Mouse (Mus musculus) embryonic facial prominence, embryonic 13.5 days (tissue): ENCODE measurements around the gene Cpox. TPM values are rescaled to one million over a fixed set of nuclear protein-coding genes. Genes with fewer than 3 reads are reported as not detected.

Experiments
- ATAC-seq: fragments of 200-750 bp; cut with Nextera tagmentation; 2 replicates; pipeline ENCODE4 v1.8.0; 2017; ENCODE audit warnings: low read depth; ENCODE audit not compliant: insufficient number of reproducible peaks, insufficient read depth, low FRiP score, low TSS enrichment
- H3K27ac ChIP-seq: fragments of 300-500 bp; sonication (generic); 2 replicates; pipeline ENCODE4 v1.5.1; 2015; ENCODE audit warnings: moderate library complexity, mild to moderate bottlenecking, inconsistent platforms
- H3K27me3 ChIP-seq: fragments of 300-500 bp; sonication (generic); 2 replicates; pipeline ENCODE4 v1.6.1; 2015; ENCODE audit warnings: mild to moderate bottlenecking, inconsistent platforms
- H3K36me3 ChIP-seq: fragments of 300-500 bp; sonication (generic); 2 replicates; pipeline ENCODE4 v1.6.1; 2015; ENCODE audit warnings: mild to moderate bottlenecking, inconsistent platforms
- H3K4me1 ChIP-seq: fragments of 300-500 bp; sonication (generic); 2 replicates; pipeline ENCODE4 v1.6.1; 2015; ENCODE audit warnings: inconsistent platforms
- H3K4me2 ChIP-seq: fragments of 300-500 bp; sonication (generic); 2 replicates; pipeline ENCODE4 v1.6.1; 2015; ENCODE audit warnings: moderate library complexity, mild to moderate bottlenecking, inconsistent platforms
- H3K4me3 ChIP-seq: fragments of 300-500 bp; sonication (generic); 2 replicates; pipeline ENCODE4 v1.5.1; 2015; ENCODE audit warnings: mild to moderate bottlenecking, inconsistent platforms
- H3K9ac ChIP-seq: fragments of 300-500 bp; sonication (generic); 2 replicates; pipeline ENCODE4 v1.6.1; 2015; ENCODE audit warnings: mild to moderate bottlenecking, inconsistent platforms
- H3K9me3 ChIP-seq: fragments of 300-500 bp; sonication (generic); 2 replicates; pipeline ENCODE4 v1.6.1; 2016; ENCODE audit warnings: inconsistent platforms
- WGBS: fragments of 180-500 bp; shearing (Covaris S2); methylation state at CpG from one replicate; pipeline ENCODE4 v1.1.7; 2015; ENCODE audit warnings: mixed read lengths; 5-methylcytosine and 5-hydroxymethylcytosine counted together
- polyA plus RNA-seq: library from polyadenylated mRNA; unstranded; fragments of >200 nt; fragmentation: Nextera tagmentation; extraction: Ambion mirVana; gene quantifications from 2 replicates; pipeline ENCODE4 v1.2.1, GENCODE M21; 2015

Cpox gene
- polyA plus RNA-seq, 1 experiment from 2014 or later = 21.0 TPM

- Histone ChIP-seq H3K27me3 (no peaks in the 10 kb centered on the region), H3K4me3 (no peak overlapping the region), H3K9ac (no peak overlapping the region), H3K9me3 (no peaks in the 10 kb centered on the region), H3K4me2 (no peak overlapping the region), H3K36me3 (peaks cover 7% of the 10 kb centered on the region; the same call in 1 of the 2 replicates), H3K27ac (no peak overlapping the region), H3K4me1 (no peaks in the 10 kb centered on the region)
- ATAC-seq = no peak
- WGBS = 75% methylated on average over 20 of the region's 20 CpGs
Measured at GRCm38 (mm10) chr16:58685548-58686537, 15.8 kb downstream of the Cpox start.

GRCm38 (mm10) chr16:58688534-58688933 is 18.4 kb downstream of the Cpox start:
- H3K27me3 ChIP-seq = no peaks in the 10 kb centered on the region
- no peaks in the 10 kb centered on the region for H3K4me1 ChIP-seq
- no peak for ATAC-seq
- H3K27ac ChIP-seq = no peak overlapping the region
- H3K36me3 ChIP-seq = no peaks in the 10 kb centered on the region
- no peak overlapping the region for H3K9ac ChIP-seq
- no peaks in the 10 kb centered on the region for H3K9me3 ChIP-seq
- H3K4me3 ChIP-seq = no peak overlapping the region
- WGBS = 88% methylated on average over 1 of the region's 1 CpGs
- no peak overlapping the region for H3K4me2 ChIP-seq

GRCm38 (mm10) chr16:58689555-58690169 is 19.6 kb downstream of the Cpox start:
- H3K4me3 ChIP-seq = no peak overlapping the region
- no peak overlapping the region for H3K9ac ChIP-seq
- no peak for ATAC-seq
- no peak overlapping the region for H3K27ac ChIP-seq
- H3K36me3 ChIP-seq = no peaks in the 10 kb centered on the region
- no peaks in the 10 kb centered on the region for H3K27me3 ChIP-seq
- 84% methylated on average over 5 of the region's 5 CpGs for WGBS
- no peaks in the 10 kb centered on the region for H3K4me1 ChIP-seq
- H3K4me2 ChIP-seq = no peak overlapping the region
- no peaks in the 10 kb centered on the region for H3K9me3 ChIP-seq

- no peak overlapping the region for H3K4me2 ChIP-seq
- H3K9me3 ChIP-seq = no peaks in the 10 kb centered on the region
- no peak overlapping the region for H3K9ac ChIP-seq
- no peak overlapping the region for H3K4me3 ChIP-seq
- no peaks in the 10 kb centered on the region for H3K27me3 ChIP-seq
- H3K4me1 ChIP-seq = no peaks in the 10 kb centered on the region
- H3K36me3 ChIP-seq = no peaks in the 10 kb centered on the region
- no peak for ATAC-seq
- no peak overlapping the region for H3K27ac ChIP-seq
- 78% methylated on average over 5 of the region's 5 CpGs for WGBS
Measured at GRCm38 (mm10) chr16:58690322-58690732, 20.2 kb downstream of the Cpox start.

GRCm38 (mm10) chr16:58694091-58694490 is 24.0 kb downstream of the Cpox start:
- no peak for ATAC-seq
- no peaks in the 10 kb centered on the region for H3K36me3 ChIP-seq
- no peak overlapping the region for H3K4me2 ChIP-seq
- H3K9ac ChIP-seq = no peak overlapping the region
- WGBS = 94% methylated on average over 5 of the region's 5 CpGs
- H3K4me1 ChIP-seq = no peaks in the 10 kb centered on the region
- H3K9me3 ChIP-seq = no peaks in the 10 kb centered on the region
- H3K4me3 ChIP-seq = no peak overlapping the region
- no peak overlapping the region for H3K27ac ChIP-seq
- no peaks in the 10 kb centered on the region for H3K27me3 ChIP-seq

GRCm38 (mm10) chr16:58696796-58697195 is 26.7 kb downstream of the Cpox start:
- Histone ChIP-seq H3K4me3 (no peak overlapping the region), H3K27me3 (no peaks in the 10 kb centered on the region), H3K4me2 (no peak overlapping the region), H3K9me3 (no peaks in the 10 kb centered on the region), H3K9ac (no peak overlapping the region), H3K27ac (no peak overlapping the region), H3K36me3 (no peaks in the 10 kb centered on the region), H3K4me1 (no peaks in the 10 kb centered on the region)
- WGBS = 71% methylated on average over 3 of the region's 3 CpGs
- no peak for ATAC-seq

GRCm38 (mm10) chr16:58697261-58697660 is 27.2 kb downstream of the Cpox start:
- no peaks in the 10 kb centered on the region for H3K9me3 ChIP-seq
- no peak overlapping the region for H3K27ac ChIP-seq
- no peak overlapping the region for H3K4me3 ChIP-seq
- WGBS = 93% methylated on average over 1 of the region's 1 CpGs
- no peak overlapping the region for H3K9ac ChIP-seq
- no peaks in the 10 kb centered on the region for H3K27me3 ChIP-seq
- no peak for ATAC-seq
- no peaks in the 10 kb centered on the region for H3K36me3 ChIP-seq
- no peak overlapping the region for H3K4me2 ChIP-seq
- H3K4me1 ChIP-seq = no peaks in the 10 kb centered on the region

GRCm38 (mm10) chr16:58700174-58700573 is 30.1 kb downstream of the Cpox start:
- H3K4me1 ChIP-seq = no peaks in the 10 kb centered on the region
- no peak for ATAC-seq
- no peak overlapping the region for H3K4me2 ChIP-seq
- no peaks in the 10 kb centered on the region for H3K9me3 ChIP-seq
- 80% methylated on average over 6 of the region's 6 CpGs for WGBS
- H3K27ac ChIP-seq = no peak overlapping the region
- no peak overlapping the region for H3K9ac ChIP-seq
- no peaks in the 10 kb centered on the region for H3K27me3 ChIP-seq
- H3K36me3 ChIP-seq = no peaks in the 10 kb centered on the region
- no peak overlapping the region for H3K4me3 ChIP-seq

GRCm38 (mm10) chr16:58700816-58701424 is 30.8 kb downstream of the Cpox start:
- Histone ChIP-seq H3K27ac (no peak overlapping the region), H3K4me2 (no peak overlapping the region), H3K36me3 (no peaks in the 10 kb centered on the region), H3K9me3 (no peaks in the 10 kb centered on the region), H3K9ac (no peak overlapping the region), H3K4me1 (no peaks in the 10 kb centered on the region), H3K4me3 (no peak overlapping the region), H3K27me3 (no peaks in the 10 kb centered on the region)
- 87% methylated on average over 12 of the region's 12 CpGs for WGBS
- ATAC-seq = no peak

GRCm38 (mm10) chr16:58701779-58702178 is 31.7 kb downstream of the Cpox start:
- 42% methylated on average over 6 of the region's 6 CpGs for WGBS
- no peak for ATAC-seq
- Histone ChIP-seq H3K27ac (no peak overlapping the region), H3K9ac (no peak overlapping the region), H3K4me2 (no peak overlapping the region), H3K27me3 (no peaks in the 10 kb centered on the region), H3K36me3 (no peaks in the 10 kb centered on the region), H3K4me3 (no peak overlapping the region), H3K9me3 (no peaks in the 10 kb centered on the region), H3K4me1 (no peaks in the 10 kb centered on the region)

- no peaks in the 10 kb centered on the region for H3K36me3 ChIP-seq
- H3K9me3 ChIP-seq = no peaks in the 10 kb centered on the region
- whole genome bisulfite sequencing = 73% methylated on average over 10 of the region's 10 CpGs
- H3K27ac ChIP-seq = no peak overlapping the region
- no peaks in the 10 kb centered on the region for H3K27me3 ChIP-seq
- ATAC-seq = no peak
- no peak overlapping the region for H3K9ac ChIP-seq
- H3K4me2 ChIP-seq = no peak overlapping the region
- no peaks in the 10 kb centered on the region for H3K4me1 ChIP-seq
- H3K4me3 ChIP-seq = no peak overlapping the region
Measured at GRCm38 (mm10) chr16:58702329-58702932, 32.3 kb downstream of the Cpox start.
